21 mouse cellular contexts compared by ENCODE assay signal in genomic region chr16:9997931-9998330, GRCm38 (mm10). TPM values are rescaled to one million over a fixed set of nuclear protein-coding genes. Genes with fewer than 3 reads are reported as not detected.
DNase-seq lines count a peak whose midpoint lies in the region; ATAC-seq and TF ChIP-seq lines count a peak whose summit lies in the region.
"Had no signal": no experiment of that assay in that cellular context is flagged by ENCODE, and none has a peak within 500 bp of the region (broad histone marks: within the 10 kb centered on the region; RNA-seq: fewer than 3 reads in every experiment).

No protein-coding gene starts in this region.

- H3K27ac ChIP-seq in cerebellum, adult 2 months (ENCODE audit: insufficient read depth, low read length), result no peak overlapping the region
- no peak overlapping the region for H3K27ac ChIP-seq in layer of hippocampus, adult 2 months
- H3K27ac ChIP-seq: heart, embryonic 13.5 days; hindbrain, embryonic 15.5 days; limb, embryonic 10.5 days; liver, embryonic 12.5 days; midbrain, embryonic 15.5 days; neural tube, embryonic 15.5 days had no signal

- no peak for DNase-seq in cerebellum, adult 2 months
- no peak for DNase-seq in layer of hippocampus, adult 2 months (ENCODE audit: low spot score in 2 of 2)
- no peak for DNase-seq in layer of hippocampus, postnatal 25 days (ENCODE audit: extremely low spot score in 1 of 2, low spot score in 1 of 2)
- DNase-seq in testis, postnatal 10 days (ENCODE audit: low spot score), result peak; percentile 30
- DNase-seq in testis, postnatal 14 days (ENCODE audit: low spot score), result no peak
- DNase-seq in adipocyte (ENCODE audit: low spot score), result no peak
- no peak for DNase-seq in thymus, postnatal 10 days (ENCODE audit: low spot score in 2 of 2)
- DNase-seq: adrenal gland, postnatal 14 days; cerebellum, postnatal 36 days; kidney, adult 11 months; kidney, postnatal 14 days; lung, postnatal 14 days; thymus, adult 18-20 months had no signal

- TF ChIP-seq POLR2A in cerebellum, adult 2 months (IDR thresholded peaks at IDR 0.05; ENCODE audit: borderline replicate concordance, insufficient read depth, low read length), result no peak

- ATAC-seq in cerebellum, adult (ENCODE audit: insufficient number of reproducible peaks, low FRiP score, low TSS enrichment), result no peak
- ATAC-seq: liver, embryonic 12.5 days; midbrain, embryonic 15.5 days had no signal

- H3K4me1 ChIP-seq in cerebellum, adult 2 months (ENCODE audit: control insufficient read depth, insufficient read depth, low read length), result peaks cover 3% of the 10 kb centered on the region; the same call in 1 of the 2 replicates
- H3K4me1 ChIP-seq: liver, embryonic 12.5 days had no signal

- H3K27me3 ChIP-seq in cerebellum, adult 2 months (ENCODE audit: control insufficient read depth, insufficient read depth, low read length), result no peaks in the 10 kb centered on the region
- H3K27me3 ChIP-seq: hindbrain, embryonic 15.5 days had no signal

- no peak overlapping the region for H3K4me3 ChIP-seq in cerebellum, adult 2 months (replicated peaks; ENCODE audit: insufficient read depth, low read depth, low read length)
- H3K4me3 ChIP-seq in layer of hippocampus, adult 2 months, result no peak overlapping the region
- H3K4me3 ChIP-seq: heart, embryonic 13.5 days; hindbrain, embryonic 15.5 days; limb, embryonic 10.5 days; liver, embryonic 12.5 days; megakaryocyte, embryonic 14.5 days; midbrain, embryonic 15.5 days; neural tube, embryonic 15.5 days had no signal

- TF ChIP-seq CTCF in cerebellum, adult 2 months (IDR thresholded peaks at IDR 0.05; ENCODE audit: borderline replicate concordance, insufficient read depth, low read depth, low read length), result 0 out of 2 replicates have a peak, but pooled peaks have one; percentile 10
- TF ChIP-seq CTCF in layer of hippocampus, adult 2 months (conservative IDR thresholded peaks at IDR 0.05), result peak; percentile 69

RNA-seq across cellular contexts. Expression of gene Grin2a, which starts 2.6 kb away (rescaled TPM):
- 16.5 and 17.4 TPM in 2 replicates for polyA plus RNA-seq in cerebellum, adult 2 months (2012; rRNA removed)
- 100 to 1,000 TPM; 384 to 411 TPM for total RNA-seq in layer of hippocampus, adult 2 months (2021)
- 100 to 1,000 TPM; 304 to 416 TPM for total RNA-seq in layer of hippocampus, postnatal 25 days (2021)
